Mouse (Mus musculus): ENCODE data around the gene M1ap.
A peak's percentile ranks its signal among the peaks of the same experiment; 100 is the strongest.

M1ap gene

GRCm38 (mm10) chr6:83006114-83006513 is 59.4 kb downstream of the M1ap start:
- no peak for DNase-seq (ENCODE audit: extremely low spot score)

- DNase-seq (ENCODE audit: extremely low spot score): no peak
Measured at GRCm38 (mm10) chr6:83008659-83009058, 62.0 kb downstream of the M1ap start.

GRCm38 (mm10) chr6:83010010-83010409 is 63.3 kb downstream of the M1ap start:
- no peak for DNase-seq (ENCODE audit: extremely low spot score)

- DNase-seq (ENCODE audit: extremely low spot score): no peak
Measured at GRCm38 (mm10) chr6:83011255-83011654, 64.6 kb downstream of the M1ap start.

GRCm38 (mm10) chr6:83011756-83012155 is 65.1 kb downstream of the M1ap start:
- DNase-seq (ENCODE audit: extremely low spot score): no peak

- DNase-seq (ENCODE audit: extremely low spot score): no peak
Measured at GRCm38 (mm10) chr6:83013444-83013843, 66.7 kb downstream of the M1ap start.

GRCm38 (mm10) chr6:83014482-83015466 is 68.1 kb downstream of the M1ap start:
- no peak for DNase-seq (ENCODE audit: extremely low spot score)

GRCm38 (mm10) chr6:83015749-83016148 is 69.0 kb downstream of the M1ap start:
- no peak for DNase-seq (ENCODE audit: extremely low spot score)

- DNase-seq (ENCODE audit: extremely low spot score): no peak
Measured at GRCm38 (mm10) chr6:83017190-83017589, 70.5 kb downstream of the M1ap start.

- DNase-seq (ENCODE audit: extremely low spot score): no peak
Measured at GRCm38 (mm10) chr6:83019044-83019443, 72.3 kb downstream of the M1ap start.

GRCm38 (mm10) chr6:83020121-83020520 is 73.4 kb downstream of the M1ap start:
- no peak for DNase-seq (ENCODE audit: extremely low spot score)

- DNase-seq (ENCODE audit: extremely low spot score): no peak
Measured at GRCm38 (mm10) chr6:83020836-83021593, 74.3 kb downstream of the M1ap start.

GRCm38 (mm10) chr6:83023008-83023407 is 76.3 kb downstream of the M1ap start:
- DNase-seq (ENCODE audit: extremely low spot score): no peak

- no peak for DNase-seq (ENCODE audit: extremely low spot score)
Measured at GRCm38 (mm10) chr6:83023786-83024185, 77.1 kb downstream of the M1ap start.

- no peak for DNase-seq (ENCODE audit: extremely low spot score)
Measured at GRCm38 (mm10) chr6:83024421-83024820, 77.7 kb downstream of the M1ap start.

- no peak for DNase-seq (ENCODE audit: extremely low spot score)
Measured at GRCm38 (mm10) chr6:83025221-83025620, 78.5 kb downstream of the M1ap start.

GRCm38 (mm10) chr6:83027293-83027692 is 80.6 kb downstream of the M1ap start:
- no peak for DNase-seq (ENCODE audit: extremely low spot score)

- no peak for DNase-seq (ENCODE audit: extremely low spot score)
Measured at GRCm38 (mm10) chr6:83027706-83028105, 81.0 kb downstream of the M1ap start.

GRCm38 (mm10) chr6:83029777-83030176 is 83.1 kb downstream of the M1ap start:
- DNase-seq (ENCODE audit: extremely low spot score): no peak

GRCm38 (mm10) chr6:83031111-83031510 is 84.4 kb downstream of the M1ap start:
- DNase-seq (ENCODE audit: extremely low spot score): no peak

GRCm38 (mm10) chr6:83031921-83032590 is 85.4 kb downstream of the M1ap start:
- no peak for DNase-seq (ENCODE audit: extremely low spot score)

- DNase-seq (ENCODE audit: extremely low spot score): peak; percentile 66
Measured at GRCm38 (mm10) chr6:83032769-83033191, 86.1 kb downstream of the M1ap start.

Measured in embryo, embryonic 9.5 days (tissue).